Mouse (Mus musculus) small intestine, adult 2 months (tissue): ENCODE data around the gene Krtap15.

Experiments
- CTCF ChIP-seq: fragments of 200-500 bp; IDR thresholded peaks from 2 replicates; pipeline ENCODE4 v1.5.1; 2012; ENCODE audit warnings: low read depth, mild to moderate bottlenecking, control low read depth, inconsistent platforms, low read length, moderate library complexity, mixed read lengths; ENCODE audit not compliant: insufficient replicate concordance, insufficient read length; ENCODE audit errors: extremely low read depth
- POLR2A ChIP-seq: fragments of 200-500 bp; IDR thresholded peaks from 2 replicates; pipeline ENCODE4 v1.6.1; 2012; ENCODE audit warnings: low read depth, mild to moderate bottlenecking, control low read depth, inconsistent platforms, low read length, moderate library complexity

GRCm38 (mm10) chr16:88847363-88847762 lies 27.3 kb downstream of the Krtap15 start:
- no peak for TF ChIP-seq CTCF
- no peak for TF ChIP-seq POLR2A
